Mouse (Mus musculus): Measurements from ENCODE around the gene Mcl1. TPM values are rescaled to one million over a fixed set of nuclear protein-coding genes. Genes with fewer than 3 reads are reported as not detected.

Gene Mcl1
- total and polyA plus RNA-seq, 3 experiments, result 39.1 to 139 (median 134) TPM

- no peak overlapping the region for H3K27ac ChIP-seq
- H3K27me3 ChIP-seq (ENCODE audit: control insufficient read depth, insufficient read depth, low read length), result no peaks in the 10 kb centered on the region
- peaks cover 1% of the 10 kb centered on the region; the same call in 1 of the 2 replicates for H3K4me1 ChIP-seq (ENCODE audit: control insufficient read depth, insufficient read depth, low read length)
- WGBS, result 93% methylated on average over 1 of the region's 1 CpGs
- no peaks in the 10 kb centered on the region for H3K79me2 ChIP-seq (replicated peaks; ENCODE audit: control insufficient read depth, insufficient read depth, low read length)
- TF ChIP-seq POLR2A (IDR thresholded peaks at IDR 0.05; ENCODE audit: insufficient read depth, low read depth, low read length) (no peak), CTCF (IDR thresholded peaks at IDR 0.05) (peak; percentile 57)
- intact Hi-C loops (cut with DNase I), result loop anchor here (5.0 kb wide), 1 partner anchor 178 kb away; the partner anchor contains the start of gene Rprd2
- DNase-seq, result no peak
- H3K4me3 ChIP-seq, result no peak overlapping the region
- H3K36me3 ChIP-seq (ENCODE audit: control insufficient read depth, insufficient read depth, low read length), result no peaks in the 10 kb centered on the region
- H3K9ac ChIP-seq (ENCODE audit: low read depth, low read length), result no peak overlapping the region
Measured at GRCm38 (mm10) chr3:95639694-95640093, 18.9 kb upstream of the Mcl1 start.

GRCm38 (mm10) chr3:95643097-95643496 is 15.5 kb upstream of the Mcl1 start:
- H3K4me3 ChIP-seq, result no peak overlapping the region
- H3K27ac ChIP-seq, result no peak overlapping the region
- no peaks in the 10 kb centered on the region for H3K79me2 ChIP-seq (replicated peaks; ENCODE audit: control insufficient read depth, insufficient read depth, low read length)
- intact Hi-C loops (cut with DNase I), result no loop called here
- H3K36me3 ChIP-seq (ENCODE audit: control insufficient read depth, insufficient read depth, low read length), result no peaks in the 10 kb centered on the region
- no peak for DNase-seq
- 76% methylated on average over 7 of the region's 7 CpGs for WGBS
- H3K27me3 ChIP-seq (ENCODE audit: control insufficient read depth, insufficient read depth, low read length), result no peaks in the 10 kb centered on the region
- H3K9ac ChIP-seq (ENCODE audit: low read depth, low read length), result no peak overlapping the region
- peaks cover 4% of the 10 kb centered on the region for H3K4me1 ChIP-seq (ENCODE audit: control insufficient read depth, insufficient read depth, low read length)
- TF ChIP-seq POLR2A (IDR thresholded peaks at IDR 0.05; ENCODE audit: insufficient read depth, low read depth, low read length) (no peak), CTCF (IDR thresholded peaks at IDR 0.05) (no peak), EP300 (IDR thresholded peaks at IDR 0.05; ENCODE audit: insufficient read depth, low read depth, low read length) (no peak)

GRCm38 (mm10) chr3:95645313-95646235 is 13.0 kb upstream of the Mcl1 start:
- WGBS, result 47% methylated on average over 10 of the region's 10 CpGs
- intact Hi-C loops (cut with DNase I), result no loop called here
- peak in 1 of 2 experiments; percentile 77 for DNase-seq
- Histone ChIP-seq H3K27me3 (ENCODE audit: control insufficient read depth, insufficient read depth, low read length) (no peaks in the 10 kb centered on the region), H3K36me3 (ENCODE audit: control insufficient read depth, insufficient read depth, low read length) (no peaks in the 10 kb centered on the region), H3K4me3 (no peak overlapping the region), H3K4me1 (ENCODE audit: control insufficient read depth, insufficient read depth, low read length) (peaks cover 7% of the 10 kb centered on the region), H3K27ac (peak overlapping the region; percentile 51), H3K9ac (ENCODE audit: low read depth, low read length) (no peak overlapping the region), H3K79me2 (replicated peaks; ENCODE audit: control insufficient read depth, insufficient read depth, low read length) (no peaks in the 10 kb centered on the region)
- TF ChIP-seq EP300 (IDR thresholded peaks at IDR 0.05; ENCODE audit: insufficient read depth, low read depth, low read length), result no peak
- TF ChIP-seq POLR2A (IDR thresholded peaks at IDR 0.05; ENCODE audit: insufficient read depth, low read depth, low read length), result no peak
- no peak for TF ChIP-seq CTCF (IDR thresholded peaks at IDR 0.05)

- H3K36me3 ChIP-seq (ENCODE audit: control insufficient read depth, insufficient read depth, low read length), result peaks cover 2% of the 10 kb centered on the region; the same call in 1 of the 2 replicates
- H3K27ac ChIP-seq, result no peak overlapping the region
- 87% methylated on average over 5 of the region's 5 CpGs for WGBS
- TF ChIP-seq EP300 (IDR thresholded peaks at IDR 0.05; ENCODE audit: insufficient read depth, low read depth, low read length), result no peak
- TF ChIP-seq POLR2A (IDR thresholded peaks at IDR 0.05; ENCODE audit: insufficient read depth, low read depth, low read length), result no peak
- TF ChIP-seq CTCF (IDR thresholded peaks at IDR 0.05), result no peak
- intact Hi-C loops (cut with DNase I), result no loop called here
- no peaks in the 10 kb centered on the region for H3K27me3 ChIP-seq (ENCODE audit: control insufficient read depth, insufficient read depth, low read length)
- H3K79me2 ChIP-seq (replicated peaks; ENCODE audit: control insufficient read depth, insufficient read depth, low read length), result no peaks in the 10 kb centered on the region
- H3K4me1 ChIP-seq (ENCODE audit: control insufficient read depth, insufficient read depth, low read length), result peaks cover 22% of the 10 kb centered on the region
- H3K9ac ChIP-seq (ENCODE audit: low read depth, low read length), result no peak overlapping the region
- no peak for DNase-seq
- no peak overlapping the region for H3K4me3 ChIP-seq
Measured at GRCm38 (mm10) chr3:95648016-95648415, 10.6 kb upstream of the Mcl1 start.

- WGBS, result 25% methylated on average over 6 of the region's 6 CpGs
- Histone ChIP-seq H3K27ac (peak overlapping the region; percentile 95), H3K36me3 (ENCODE audit: control insufficient read depth, insufficient read depth, low read length) (peaks cover 4% of the 10 kb centered on the region), H3K9ac (ENCODE audit: low read depth, low read length) (peak overlapping the region; percentile 49; the same call in 1 of the 2 replicates), H3K79me2 (replicated peaks; ENCODE audit: control insufficient read depth, insufficient read depth, low read length) (no peaks in the 10 kb centered on the region), H3K4me3 (no peak overlapping the region), H3K4me1 (ENCODE audit: control insufficient read depth, insufficient read depth, low read length) (peaks cover 31% of the 10 kb centered on the region), H3K27me3 (ENCODE audit: control insufficient read depth, insufficient read depth, low read length) (no peaks in the 10 kb centered on the region)
- DNase-seq, result peak; percentile 70 to 78
- intact Hi-C loops (cut with DNase I), result no loop called here
- TF ChIP-seq POLR2A (IDR thresholded peaks at IDR 0.05; ENCODE audit: insufficient read depth, low read depth, low read length) (0 out of 2 replicates have a peak, but pooled peaks have one; percentile 29), CTCF (IDR thresholded peaks at IDR 0.05) (no peak), EP300 (IDR thresholded peaks at IDR 0.05; ENCODE audit: insufficient read depth, low read depth, low read length) (peak; percentile 35; the same call in 1 of the 2 replicates)
Measured at GRCm38 (mm10) chr3:95650276-95651032, 8.1 kb upstream of the Mcl1 start.

Data from heart, adult 2 months (tissue).